8 mouse cellular contexts compared by ENCODE assay signal in the genomic region with DNA sequence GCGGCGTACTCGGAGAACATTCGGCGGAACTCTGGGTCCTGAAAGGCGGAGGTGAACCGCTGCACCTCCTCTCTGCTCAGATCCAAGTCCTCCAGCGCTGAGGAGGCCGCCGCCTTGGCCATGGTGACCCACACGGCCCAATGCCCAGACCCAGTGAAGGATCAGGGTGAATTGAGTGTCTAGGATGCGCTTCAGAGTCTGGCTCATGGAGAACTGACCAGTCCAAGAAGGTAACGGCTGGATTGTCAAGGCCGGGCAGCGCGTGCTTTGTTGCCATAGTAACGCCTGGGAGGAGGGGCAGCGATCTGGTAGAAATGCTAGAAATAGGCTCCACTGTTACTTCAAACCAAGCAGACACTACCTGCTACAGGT. TPM values are rescaled to one million over a fixed set of nuclear protein-coding genes. Genes with fewer than 3 reads are reported as not detected.
A peak's percentile ranks its signal among the peaks of the same experiment; 100 is the strongest.
DNase-seq lines count a peak whose midpoint lies in the region; ATAC-seq and TF ChIP-seq lines count a peak whose summit lies in the region.

Gene Dnaaf2 (minus strand): TSS at position 266 of the 372 bp plus-strand sequence.

- TF ChIP-seq EP300 in lung, postnatal 0 days (IDR thresholded peaks at IDR 0.05), result no peak

- ATAC-seq in activated CD4-positive, CD25-positive, alpha-beta regulatory T cell, adult 4 months, result peak; percentile 4
- peak; percentile 51 for ATAC-seq in hindbrain, embryonic 14.5 days (ENCODE audit: low FRiP score)
- peak; percentile 34 for ATAC-seq in lung, postnatal 0 days

- DNase-seq in cerebellum, adult 2 months, result peak; percentile 65 to 66
- peak; percentile 64 for DNase-seq in forelimb bud, embryonic 11.5 days (ENCODE audit: low read depth, low spot score)
- peak; percentile 75 for DNase-seq in hindbrain, embryonic 14.5 days (ENCODE audit: low spot score)
- DNase-seq in layer of hippocampus, postnatal 10 days (ENCODE audit: low spot score in 2 of 2), result peak; percentile 72 to 73
- peak; percentile 78 for DNase-seq in lung, postnatal 0 days (ENCODE audit: low spot score)
- DNase-seq in T-cell, adult 2 months (ENCODE audit: low spot score), result no peak

- H3K4me3 ChIP-seq in cerebellum, adult 2 months (replicated peaks; ENCODE audit: insufficient read depth, low read depth, low read length), result peak within 1 kb of the TSS; percentile 83
- peak within 1 kb of the TSS; percentile 98 for H3K4me3 ChIP-seq in hindbrain, embryonic 14.5 days (replicated peaks; ENCODE audit: low read length)
- peak within 1 kb of the TSS; percentile 93 for H3K4me3 ChIP-seq in lung, postnatal 0 days (ENCODE audit: low read depth, low read length)
- H3K4me3 ChIP-seq in olfactory bulb, adult 2 months (ENCODE audit: insufficient read depth, low read depth, low read length), result peak within 1 kb of the TSS; percentile 67

- peak within 1 kb of the TSS; percentile 92 for H3K9ac ChIP-seq in hindbrain, embryonic 14.5 days
- H3K9ac ChIP-seq in lung, postnatal 0 days (replicated peaks; ENCODE audit: low read depth), result peak within 1 kb of the TSS; percentile 71

- H3K27me3 ChIP-seq in cerebellum, adult 2 months (ENCODE audit: control insufficient read depth, insufficient read depth, low read length), result no peaks in the 10 kb centered on the region
- no peaks in the 10 kb centered on the region for H3K27me3 ChIP-seq in hindbrain, embryonic 14.5 days (ENCODE audit: control insufficient read depth, insufficient read depth, low read length)
- no peaks in the 10 kb centered on the region for H3K27me3 ChIP-seq in lung, postnatal 0 days (replicated peaks; ENCODE audit: insufficient read depth, low read length)

- H3K27ac ChIP-seq in cerebellum, adult 2 months (ENCODE audit: insufficient read depth, low read length), result peak within 1 kb of the TSS; percentile 74
- H3K27ac ChIP-seq in hindbrain, embryonic 14.5 days, result peak within 1 kb of the TSS; percentile 95
- peak within 1 kb of the TSS; percentile 89 for H3K27ac ChIP-seq in lung, postnatal 0 days (ENCODE audit: low read length)
- peak within 1 kb of the TSS; percentile 89 for H3K27ac ChIP-seq in olfactory bulb, adult 2 months (ENCODE audit: insufficient read depth, low read depth, low read length)

- peak within 1 kb of the TSS; percentile 94 for H3K4me2 ChIP-seq in hindbrain, embryonic 14.5 days (replicated peaks)
- H3K4me2 ChIP-seq in lung, postnatal 0 days (replicated peaks; ENCODE audit: low read depth, low read length), result peak within 1 kb of the TSS; percentile 93

- WGBS in cerebellum, adult 2 months, result 0% methylated on average over 18 of the region's 18 CpGs
- under 1% methylated on average over 18 of the region's 18 CpGs for WGBS in hindbrain, embryonic 14.5 days
- WGBS in lung, postnatal 0 days, result under 1% methylated on average over 18 of the region's 18 CpGs
- WGBS in olfactory bulb, adult 2 months, result under 1% methylated on average over 18 of the region's 18 CpGs

- peaks cover 8% of the 10 kb centered on the region for H3K36me3 ChIP-seq in hindbrain, embryonic 14.5 days (replicated peaks; ENCODE audit: control insufficient read depth, insufficient read depth)
- H3K36me3 ChIP-seq in lung, postnatal 0 days (ENCODE audit: insufficient read depth, low read length), result no peaks in the 10 kb centered on the region

- TF ChIP-seq CTCF in cerebellum, adult 2 months (IDR thresholded peaks at IDR 0.05; ENCODE audit: borderline replicate concordance, insufficient read depth, low read depth, low read length), result no peak
- no peak for TF ChIP-seq CTCF in lung, postnatal 0 days (IDR thresholded peaks at IDR 0.05)
- no peak for TF ChIP-seq CTCF in olfactory bulb, adult 2 months (IDR thresholded peaks at IDR 0.05; ENCODE audit: insufficient read depth, low read depth, low read length)

- TF ChIP-seq POLR2A in cerebellum, adult 2 months (IDR thresholded peaks at IDR 0.05; ENCODE audit: borderline replicate concordance, insufficient read depth, low read length), result no peak
- no peak for TF ChIP-seq POLR2A in olfactory bulb, adult 2 months (IDR thresholded peaks at IDR 0.05; ENCODE audit: insufficient read depth, low read depth, low read length)

- H3K4me1 ChIP-seq in cerebellum, adult 2 months (ENCODE audit: control insufficient read depth, insufficient read depth, low read length), result peaks cover 4% of the 10 kb centered on the region; the same call in 1 of the 2 replicates
- H3K4me1 ChIP-seq in hindbrain, embryonic 14.5 days (replicated peaks; ENCODE audit: control insufficient read depth, insufficient read depth, low read length), result peaks cover 22% of the 10 kb centered on the region
- H3K4me1 ChIP-seq in lung, postnatal 0 days (ENCODE audit: insufficient read depth, low read depth, low read length), result no peaks in the 10 kb centered on the region
- H3K4me1 ChIP-seq in olfactory bulb, adult 2 months (ENCODE audit: control insufficient read depth, insufficient read depth, low read length), result peaks cover 5% of the 10 kb centered on the region; the same call in 1 of the 2 replicates

- H3K9me3 ChIP-seq in hindbrain, embryonic 14.5 days (ENCODE audit: control insufficient read depth, low read length), result no peaks in the 10 kb centered on the region
- no peaks in the 10 kb centered on the region for H3K9me3 ChIP-seq in lung, postnatal 0 days (ENCODE audit: low read length)

RNA-seq across cellular contexts. Expression of gene Dnaaf2, which starts in this region (rescaled TPM):
- 1 to 10 TPM; 3.3 to 5.2 TPM for polyA plus RNA-seq in activated CD4-positive, CD25-positive, alpha-beta regulatory T cell, adult 4 months (2017; shearing (Covaris generic))
- polyA plus RNA-seq in cerebellum, adult 2 months (2012; rRNA removed), result 2.5 and 2.6 TPM in 2 replicates
- 5.7 and 7.0 TPM in 2 replicates for polyA plus RNA-seq in hindbrain, embryonic 14.5 days (2014; fragmentation: Nextera tagmentation; extraction: Ambion mirVana)
- total RNA-seq in layer of hippocampus, postnatal 10 days (2021), result 1 to 10 TPM; 2.5 to 2.6 TPM
- polyA plus RNA-seq in lung, postnatal 0 days (2015; fragmentation: Nextera tagmentation; extraction: Ambion mirVana), result 5.8 and 6.3 TPM in 2 replicates
- polyA plus RNA-seq in olfactory bulb, adult 2 months (2012; ENCODE audit: insufficient read depth, insufficient read length, low replicate concordance, missing spikeins), result not detected in 2 replicates
